25 mouse cellular contexts compared by ENCODE assay signal in genomic region chr11:55134407-55134806, GRCm38 (mm10). TPM values are rescaled to one million over a fixed set of nuclear protein-coding genes. Genes with fewer than 3 reads are reported as not detected.
"Had no signal": no experiment of that assay in that cellular context is flagged by ENCODE, and none has a peak within 500 bp of the region (broad histone marks: within the 10 kb centered on the region; RNA-seq: fewer than 3 reads in every experiment).

No protein-coding gene starts in this region.

- H3K4me1 ChIP-seq: neural tube, embryonic 12.5 days; neural tube, embryonic 15.5 days had no signal

- H3K9ac ChIP-seq: liver, embryonic 13.5 days; neural tube, embryonic 12.5 days; neural tube, embryonic 15.5 days had no signal

- H3K27me3 ChIP-seq: liver, embryonic 13.5 days; neural tube, embryonic 12.5 days; neural tube, embryonic 15.5 days had no signal

- H3K9me3 ChIP-seq: neural tube, embryonic 12.5 days; neural tube, embryonic 15.5 days had no signal

- DNase-seq: kidney, adult 2 months; kidney, postnatal 25 days; layer of hippocampus, postnatal 36 days; liver, embryonic 13.5 days; lung, adult 2 months; lung, postnatal 14 days; lung, postnatal 4 days; midbrain, embryonic 14.5 days; right cerebral cortex, adult 18-20 months; right cerebral cortex, postnatal 14 days; right cerebral cortex, postnatal 4 days; thymus, postnatal 36 days had no signal

- H3K36me3 ChIP-seq: liver, embryonic 13.5 days; neural tube, embryonic 12.5 days; neural tube, embryonic 15.5 days had no signal

- H3K4me3 ChIP-seq: left cerebral cortex, adult 2 months; liver, embryonic 13.5 days; neural tube, embryonic 12.5 days; neural tube, embryonic 15.5 days had no signal

- H3K27ac ChIP-seq: kidney, postnatal 0 days; left cerebral cortex, adult 2 months; liver, embryonic 13.5 days; neural tube, embryonic 12.5 days; neural tube, embryonic 15.5 days had no signal

- H3K4me2 ChIP-seq: liver, embryonic 13.5 days; midbrain, embryonic 11.5 days; neural tube, embryonic 12.5 days; neural tube, embryonic 15.5 days had no signal

RNA-seq across cellular contexts. Expression of gene Slc36a3, which starts 17.1 kb away (rescaled TPM):
- polyA plus RNA-seq: kidney, embryonic 14.5 days; kidney, postnatal 0 days; limb, embryonic 11.5 days; limb, embryonic 14.5 days; liver, embryonic 13.5 days; liver, embryonic 16.5 days; lung, embryonic 16.5 days; midbrain, embryonic 11.5 days; midbrain, embryonic 14.5 days; midbrain, postnatal 0 days; neural tube, embryonic 12.5 days; neural tube, embryonic 15.5 days; stomach, embryonic 14.5 days had no signal

RNA-seq across cellular contexts. Expression of gene Slc36a2, which starts 50.5 kb away (rescaled TPM):
- polyA plus RNA-seq: liver, adult 2 months; midbrain, embryonic 11.5 days had no signal
